Mouse (Mus musculus) CH12.LX (cell line): ENCODE data around the gene Foxg1. TPM values are rescaled to one million over a fixed set of nuclear protein-coding genes. Genes with fewer than 3 reads are reported as not detected.

ENCODE experiments used
- DNase-seq: peaks from one replicate; pipeline ENCODE4 v3.0.0-alpha.2; 2013; ENCODE audit errors: extremely low read depth
- H3K27ac ChIP-seq: 2 replicates; pipeline ENCODE4 v1.5.1; 2012; ENCODE audit warnings: low read depth, mild to moderate bottlenecking, control low read depth, moderate library complexity; ENCODE audit not compliant: insufficient read depth
- H3K27me3 ChIP-seq: replicated peaks from 2 replicates; pipeline ENCODE3; 2012; ENCODE audit warnings: inconsistent platforms
- H3K36me3 ChIP-seq, 2 experiments: replicated peaks in 1 of 2; 2 replicates each; pipeline versions ENCODE3 to v1.6.1; 2012; ENCODE audit warnings: inconsistent platforms in 1 of 2, low read length in 1 of 2, mild to moderate bottlenecking in 1 of 2, mixed read lengths in 1 of 2, moderate library complexity in 1 of 2; ENCODE audit not compliant: control insufficient read depth in 1 of 2, insufficient read depth in 1 of 2
- H3K4me1 ChIP-seq, 2 experiments: 2 replicates each; pipeline ENCODE4 v1.6.1; 2012; ENCODE audit warnings: inconsistent platforms in 1 of 2, moderate library complexity in 1 of 2; ENCODE audit not compliant: insufficient read depth in 2 of 2, control insufficient read depth in 1 of 2
- H3K4me2 ChIP-seq: 2 replicates; pipeline ENCODE4 v1.6.1; 2012; ENCODE audit warnings: low read depth, mild to moderate bottlenecking, control low read depth; ENCODE audit not compliant: poor library complexity, insufficient read depth, severe bottlenecking
- H3K4me3 ChIP-seq, 3 experiments: fragments of 150-350 bp in 1 of 3; sonication (generic) in 1 of 3; replicated peaks in 1 of 3; 2 replicates each; pipeline versions ENCODE3 to v1.5.1; 2011 to 2012; ENCODE audit warnings: low read depth in 2 of 3, low read length in 2 of 3, mild to moderate bottlenecking in 2 of 3, moderate library complexity in 2 of 3, control low read depth in 1 of 3, improper control_type of control experiment in 1 of 3, inconsistent platforms in 1 of 3, mixed read lengths in 1 of 3; ENCODE audit not compliant: poor library complexity in 1 of 3
- H3K79me2 ChIP-seq: replicated peaks from 2 replicates; pipeline ENCODE4 v1.6.1; 2012; ENCODE audit warnings: mild to moderate bottlenecking, moderate library complexity; ENCODE audit not compliant: control insufficient read depth, poor library complexity, insufficient read depth, severe bottlenecking; ENCODE audit errors: extremely low read depth
- H3K9ac ChIP-seq: 2 replicates; pipeline ENCODE4 v1.6.1; 2012; ENCODE audit warnings: low read depth, mild to moderate bottlenecking, control low read depth, moderate library complexity; ENCODE audit not compliant: insufficient read depth
- H3K9me3 ChIP-seq: replicated peaks from 2 replicates; pipeline ENCODE3; 2012; ENCODE audit warnings: low read length, inconsistent platforms, mixed read lengths
- BHLHE40 ChIP-seq: IDR thresholded peaks from 2 replicates; pipeline ENCODE4 v1.6.1; 2011; ENCODE audit warnings: mild to moderate bottlenecking, low read depth, low read length, improper control_type of control experiment
- CTCF ChIP-seq, 2 experiments: IDR thresholded peaks in 1 of 2; conservative IDR thresholded peaks in 1 of 2; 2 replicates each; pipeline ENCODE4 v1.5.1; 2011 to 2012; ENCODE audit warnings: low read depth in 2 of 2, low read length in 2 of 2, improper control_type of control experiment in 1 of 2, inconsistent platforms in 1 of 2, mild to moderate bottlenecking in 1 of 2, moderate library complexity in 1 of 2
- ELF1 ChIP-seq: IDR thresholded peaks from 2 replicates; pipeline ENCODE4 v1.6.1; 2014; ENCODE audit warnings: low read depth, mild to moderate bottlenecking, inconsistent platforms, low read length, improper control_type of control experiment
- EP300 ChIP-seq: IDR thresholded peaks from 2 replicates; pipeline ENCODE4 v1.6.1; 2011; ENCODE audit warnings: low read length, improper control_type of control experiment
- GABPA ChIP-seq: IDR thresholded peaks from 2 replicates; pipeline ENCODE4 v1.6.1; 2012; ENCODE audit warnings: low read depth, low read length, improper control_type of control experiment, inconsistent platforms; ENCODE audit not compliant: insufficient replicate concordance
- IRF4 ChIP-seq: IDR thresholded peaks from 2 replicates; pipeline ENCODE4 v1.6.1; 2014; ENCODE audit warnings: low read depth, mild to moderate bottlenecking, inconsistent platforms, low read length, improper control_type of control experiment
- JUN ChIP-seq: IDR thresholded peaks from 2 replicates; pipeline ENCODE4 v1.6.1; 2011; ENCODE audit warnings: low read depth, mild to moderate bottlenecking, low read length, improper control_type of control experiment, moderate library complexity; ENCODE audit not compliant: insufficient read depth
- JUND ChIP-seq: conservative IDR thresholded peaks from 2 replicates; pipeline ENCODE4 v1.6.1; 2011; ENCODE audit warnings: low read depth, low read length, improper control_type of control experiment
- KAT2A ChIP-seq: IDR thresholded peaks from 2 replicates; pipeline ENCODE4 v1.6.1; 2012; ENCODE audit warnings: low read length, improper control_type of control experiment, inconsistent platforms; ENCODE audit not compliant: insufficient replicate concordance
- MAX ChIP-seq: IDR thresholded peaks from 2 replicates; pipeline ENCODE4 v1.6.1; 2011; ENCODE audit warnings: low read length, improper control_type of control experiment
- MEF2A ChIP-seq: IDR thresholded peaks from 2 replicates; pipeline ENCODE4 v1.6.1; 2014; ENCODE audit warnings: low read depth, mild to moderate bottlenecking, inconsistent platforms, low read length, improper control_type of control experiment, borderline replicate concordance
- MYC ChIP-seq: IDR thresholded peaks from 2 replicates; pipeline ENCODE4 v1.6.1; 2011; ENCODE audit warnings: low read depth, mild to moderate bottlenecking, improper control_type of control experiment, low read length
- NELFE ChIP-seq: IDR thresholded peaks from 2 replicates; pipeline ENCODE4 v1.6.1; 2011; ENCODE audit warnings: low read depth, low read length, improper control_type of control experiment
- POLR2A ChIP-seq: IDR thresholded peaks from 2 replicates; pipeline ENCODE4 v1.6.1; 2011; ENCODE audit warnings: low read depth, mild to moderate bottlenecking, improper control_type of control experiment, low read length
- POLR2AphosphoS2 ChIP-seq: IDR thresholded peaks from 2 replicates; pipeline ENCODE4 v1.6.1; 2011; ENCODE audit warnings: low read depth, low read length, improper control_type of control experiment
- RCOR1 ChIP-seq: conservative IDR thresholded peaks from 2 replicates; pipeline ENCODE4 v1.6.1; 2012; ENCODE audit warnings: low read depth, mild to moderate bottlenecking, inconsistent platforms, low read length, improper control_type of control experiment
- SIN3A ChIP-seq: IDR thresholded peaks from 2 replicates; pipeline ENCODE4 v1.6.1; 2012; ENCODE audit warnings: low read length, improper control_type of control experiment, inconsistent platforms
- TBP ChIP-seq: conservative IDR thresholded peaks from 2 replicates; pipeline ENCODE4 v1.6.1; 2011; ENCODE audit warnings: low read depth, low read length, improper control_type of control experiment
- TCF12 ChIP-seq: IDR thresholded peaks from 2 replicates; pipeline ENCODE4 v1.6.1; 2014; ENCODE audit warnings: low read depth, mild to moderate bottlenecking, inconsistent platforms, low read length, improper control_type of control experiment
- USF1 ChIP-seq: IDR thresholded peaks from 2 replicates; pipeline ENCODE4 v1.6.1; 2014; ENCODE audit warnings: low read depth, mild to moderate bottlenecking, inconsistent platforms, low read length, improper control_type of control experiment
- USF2 ChIP-seq: conservative IDR thresholded peaks from 2 replicates; pipeline ENCODE4 v1.6.1; 2011; ENCODE audit warnings: low read depth, low read length, improper control_type of control experiment
- ZKSCAN1 ChIP-seq: IDR thresholded peaks from 2 replicates; pipeline ENCODE4 v1.6.1; 2012; ENCODE audit warnings: low read depth, inconsistent platforms, low read length, improper control_type of control experiment, borderline replicate concordance
- ZMIZ1 ChIP-seq: IDR thresholded peaks from 2 replicates; pipeline ENCODE4 v1.6.1; 2012; ENCODE audit warnings: low read depth, mild to moderate bottlenecking, inconsistent platforms, low read length, improper control_type of control experiment
- ZNF384 ChIP-seq: IDR thresholded peaks from 2 replicates; pipeline ENCODE4 v1.6.1; 2012; ENCODE audit warnings: low read depth, low read length, improper control_type of control experiment, inconsistent platforms
- dilution Hi-C: fragments of 300-500 bp; cut with MboI; formaldehyde crosslinking; loops from 2 replicates; pipeline ENCODE4 v1.14.3; 2020; ENCODE audit warnings: low sequenced_read_pairs; ENCODE audit not compliant: extremely low pct_unique_long_range_greater_than_20kb, extremely low pct_ligation_motif_present
- in situ Hi-C: fragments of 300-500 bp; cut with MboI; formaldehyde crosslinking; loops from 3 replicates; pipeline ENCODE4 v1.14.3; 2019; ENCODE audit warnings: low sequenced_read_pairs, low pct_ligation_motif_present, low pct_unique_long_range_greater_than_20kb, mixed read lengths
- polyA plus RNA-seq: library from polyadenylated mRNA; unstranded; fragments of >175 nt; gene quantifications from 2 replicates; pipeline ENCODE4 v1.2.1, GENCODE M21; 2012; ENCODE audit warnings: low read depth; ENCODE audit not compliant: insufficient read length
- total RNA-seq, 2 experiments: library from RNA; depleted of rRNA; stranded (reverse); fragments of 300-350 nt in 1 of 2; fragments of >200 nt in 1 of 2; gene quantifications; 2 replicates each; pipeline ENCODE4 v1.2.3; 2012 to 2014

Gene Foxg1
- total and polyA plus RNA-seq, 3 experiments, result not detected

DNA sequence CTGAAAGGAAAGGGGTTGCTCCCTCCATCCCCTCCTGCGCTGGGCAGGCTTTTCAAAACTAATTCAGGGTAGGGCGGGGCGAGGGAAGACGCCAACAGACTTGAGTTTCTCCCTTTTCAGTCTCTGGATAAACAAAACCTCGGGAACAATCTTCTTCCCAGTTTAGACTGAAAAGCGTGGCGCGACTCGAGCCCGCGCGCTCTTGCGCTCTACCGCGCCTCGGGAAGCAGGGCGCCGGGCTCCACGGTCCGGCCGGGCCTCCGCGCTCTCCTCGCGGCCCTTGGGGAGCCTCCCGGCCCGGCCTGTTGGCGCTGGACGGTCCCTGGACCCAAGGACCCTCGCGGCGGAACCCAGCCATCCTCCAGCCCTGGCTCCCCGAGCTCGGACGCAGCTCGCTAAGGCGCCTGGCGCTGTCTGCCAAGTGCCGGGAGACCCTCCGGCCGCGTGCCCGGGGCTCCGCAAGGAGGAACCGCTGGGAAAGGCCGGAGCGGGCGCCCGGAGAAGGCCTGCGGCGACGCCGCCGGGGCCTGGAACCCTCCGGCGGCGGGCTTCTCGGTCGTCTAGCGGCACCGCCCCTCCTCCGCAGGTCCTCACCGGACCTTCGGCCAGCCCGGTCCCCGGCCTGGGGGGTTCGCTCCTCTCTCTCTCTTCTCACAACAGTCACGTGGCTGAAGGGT lies 18.8 kb downstream of the Foxg1 start:
- in situ Hi-C loops, result no loop called here

DNA sequence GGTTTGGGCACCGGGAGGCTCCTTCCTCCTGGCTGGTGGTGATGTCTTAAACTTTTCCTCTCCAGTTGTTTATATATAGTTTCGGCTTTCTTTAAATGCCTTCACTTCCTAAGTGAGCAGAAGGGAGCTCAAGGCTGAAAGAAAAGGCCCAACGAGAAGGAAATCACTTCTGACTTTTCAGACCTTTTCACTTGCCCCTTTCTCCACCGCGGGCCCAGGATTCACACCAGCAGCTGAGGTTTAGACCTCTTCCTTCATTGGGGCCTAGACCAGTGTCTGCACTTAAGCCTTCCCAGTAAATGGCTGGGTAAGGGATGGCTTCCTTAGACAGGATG lies 19.3 kb downstream of the Foxg1 start:
- no peak overlapping the region for H3K9ac ChIP-seq
- in situ Hi-C loops, result no loop called here
- H3K4me2 ChIP-seq, result no peak overlapping the region

More for the DNA sequence above, 18.8 kb downstream of the Foxg1 start:
- TF ChIP-seq JUND (no peak), CTCF (conservative IDR thresholded peaks at IDR 0.05 in 1 of 2, IDR thresholded peaks at IDR 0.05 in 1 of 2; ENCODE audit: low read depth in 2 of 2, low read length in 2 of 2) (no peak), RCOR1 (no peak)
- Histone ChIP-seq H3K4me3 (no peak overlapping the region), H3K27me3 (no peaks in the 10 kb centered on the region), H3K9me3 (peaks cover 33% of the 10 kb centered on the region), H3K4me2 (no peak overlapping the region), H3K79me2 (no peaks in the 10 kb centered on the region), H3K27ac (no peak overlapping the region), H3K4me1 (no peaks in the 10 kb centered on the region), H3K9ac (no peak overlapping the region), H3K36me3 (no peaks in the 10 kb centered on the region)
- dilution Hi-C loops, result no loop called here
- DNase-seq, result no peak

DNA sequence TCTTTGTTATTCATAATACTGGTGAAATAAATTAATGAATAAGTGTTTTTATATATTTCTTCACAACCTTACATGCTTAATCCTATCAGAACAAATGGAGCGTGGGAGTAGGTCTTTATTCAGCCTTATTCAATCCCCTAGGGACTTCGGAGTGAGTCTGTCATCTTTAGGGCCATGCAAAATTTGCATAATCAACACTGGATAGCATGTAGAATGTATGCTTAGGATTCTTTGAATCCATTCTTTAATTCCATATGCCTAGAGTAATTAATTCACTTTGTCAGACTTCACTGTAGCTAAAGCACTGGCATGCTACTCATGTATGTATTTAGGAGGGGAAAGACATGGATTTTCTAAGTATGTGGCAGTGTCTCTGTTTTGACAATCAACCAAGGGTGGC lies 27.4 kb downstream of the Foxg1 start:
- no peak for DNase-seq
- Histone ChIP-seq H3K27ac (no peak overlapping the region), H3K4me2 (no peak overlapping the region), H3K4me1 (no peaks in the 10 kb centered on the region), H3K4me3 (no peak overlapping the region), H3K36me3 (no peaks in the 10 kb centered on the region), H3K9me3 (peaks cover 15% of the 10 kb centered on the region), H3K79me2 (no peaks in the 10 kb centered on the region), H3K27me3 (no peaks in the 10 kb centered on the region), H3K9ac (no peak overlapping the region)
- dilution Hi-C loops, result no loop called here
- no peak for TF ChIP-seq ZKSCAN1
- TF ChIP-seq ELF1, result no peak
- TF ChIP-seq MYC, result no peak
- TF ChIP-seq IRF4, result no peak
- no peak for TF ChIP-seq SIN3A
- TF ChIP-seq ZNF384, result no peak
- TF ChIP-seq POLR2A, result no peak
- no peak for TF ChIP-seq GABPA
- no peak for TF ChIP-seq MEF2A
- TF ChIP-seq NELFE, result no peak
- no peak for TF ChIP-seq BHLHE40
- no peak for TF ChIP-seq RCOR1
- TF ChIP-seq JUN, result no peak
- TF ChIP-seq USF1, result no peak
- no peak for TF ChIP-seq EP300
- TF ChIP-seq KAT2A, result no peak
- no peak for TF ChIP-seq TCF12
- TF ChIP-seq POLR2AphosphoS2, result no peak
- TF ChIP-seq TBP, result no peak
- in situ Hi-C loops, result no loop called here

More for the DNA sequence above, 19.3 kb downstream of the Foxg1 start:
- Histone ChIP-seq H3K9me3 (peaks cover 33% of the 10 kb centered on the region), H3K27ac (no peak overlapping the region), H3K4me1 (no peaks in the 10 kb centered on the region), H3K4me3 (no peak overlapping the region), H3K36me3 (no peaks in the 10 kb centered on the region), H3K27me3 (no peaks in the 10 kb centered on the region), H3K79me2 (no peaks in the 10 kb centered on the region)
- no peak for DNase-seq
- TF ChIP-seq USF2 (no peak), POLR2AphosphoS2 (no peak), EP300 (no peak), MAX (no peak), JUND (no peak), SIN3A (no peak), USF1 (no peak), ZMIZ1 (no peak), TBP (no peak), ZNF384 (no peak), MEF2A (no peak), NELFE (no peak)
- dilution Hi-C loops, result no loop called here
